Mouse (Mus musculus): ENCODE data around the gene Rpl10-ps3. TPM values are rescaled to one million over a fixed set of nuclear protein-coding genes. Genes with fewer than 3 reads are reported as not detected.

The Rpl10-ps3 gene
- 1,367 to 1,472 TPM (median 1,445 TPM) in 4 replicates for total RNA-seq (2023; ENCODE audit: inconsistent age)

DNA sequence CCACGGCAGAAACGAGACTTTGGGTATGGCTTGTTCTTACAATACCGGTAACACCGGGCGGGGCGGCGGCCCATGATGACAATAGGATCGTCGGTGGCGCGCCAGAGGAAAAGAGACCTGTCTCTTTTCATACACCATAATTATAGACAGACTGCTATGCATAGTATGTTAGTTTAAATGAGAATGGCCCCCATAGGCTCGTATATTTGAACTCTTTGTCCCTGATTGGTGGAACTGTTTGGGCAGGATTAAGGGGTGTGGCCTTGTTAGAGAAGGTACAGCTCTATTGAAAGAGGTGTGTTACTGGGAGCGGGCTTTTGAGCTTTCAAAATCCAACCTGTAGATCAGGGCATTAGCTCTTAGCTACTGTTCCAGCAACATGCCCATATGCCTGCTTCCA is at the start of gene Rpl10-ps3:
Gene Rpl10-ps3 (minus strand): TSS at position 101 of the 400 bp plus-strand sequence.

Other genes starting within 250 kb of the Rpl10-ps3 start
- not detected in 4 replicates for gene Plet1, start 149.6 kb upstream of the Rpl10-ps3 start, total RNA-seq (2023; ENCODE audit: inconsistent age)
- gene Pts, start 183.8 kb upstream of the Rpl10-ps3 start, total RNA-seq (2023; ENCODE audit: inconsistent age): 58.5 to 68.5 TPM (median 61.2 TPM) in 4 replicates
- 16.3 to 23.4 TPM (median 21.1 TPM) in 4 replicates for gene Il18, start 209.9 kb upstream of the Rpl10-ps3 start, total RNA-seq (2023; ENCODE audit: inconsistent age)
- gene Bco2, start 210.2 kb upstream of the Rpl10-ps3 start, total RNA-seq (2023; ENCODE audit: inconsistent age): 2.4 to 3.7 TPM (median 3.3 TPM) in 4 replicates
- gene Tex12, start 216.4 kb upstream of the Rpl10-ps3 start, total RNA-seq (2023; ENCODE audit: inconsistent age): not detected in 4 replicates

Measured in B cell, adult (primary cell).